Mouse (Mus musculus) limb, embryonic 15.5 days (tissue): ENCODE data around the gene Tctn1. TPM values are rescaled to one million over a fixed set of nuclear protein-coding genes. Genes with fewer than 3 reads are reported as not detected.

Experiments
- ATAC-seq: fragments of 200-750 bp; cut with Nextera tagmentation; 2 replicates; pipeline ENCODE4 v1.8.0; 2017; ENCODE audit warnings: low read depth, moderate TSS enrichment; ENCODE audit not compliant: insufficient number of reproducible peaks, low FRiP score, low TSS enrichment
- H3K27ac ChIP-seq: fragments of 300-500 bp; sonication (generic); 2 replicates; pipeline ENCODE4 v1.5.1; 2015; ENCODE audit warnings: moderate library complexity, mild to moderate bottlenecking, inconsistent platforms
- H3K27me3 ChIP-seq: fragments of 300-500 bp; sonication (generic); 2 replicates; pipeline ENCODE4 v1.6.1; 2015; ENCODE audit warnings: inconsistent platforms
- H3K36me3 ChIP-seq: fragments of 300-500 bp; sonication (generic); 2 replicates; pipeline ENCODE4 v1.6.1; 2015; ENCODE audit warnings: inconsistent platforms
- H3K4me1 ChIP-seq: fragments of 300-500 bp; sonication (generic); 2 replicates; pipeline ENCODE4 v1.6.1; 2015; ENCODE audit warnings: inconsistent platforms
- H3K4me2 ChIP-seq: fragments of 300-500 bp; sonication (generic); 2 replicates; pipeline ENCODE4 v1.6.1; 2015; ENCODE audit warnings: mild to moderate bottlenecking, inconsistent platforms
- H3K4me3 ChIP-seq: fragments of 300-500 bp; sonication (generic); 2 replicates; pipeline ENCODE4 v1.5.1; 2015; ENCODE audit warnings: mild to moderate bottlenecking, inconsistent platforms
- H3K9ac ChIP-seq: fragments of 300-500 bp; sonication (generic); 2 replicates; pipeline ENCODE4 v1.6.1; 2015; ENCODE audit warnings: inconsistent platforms
- H3K9me3 ChIP-seq: fragments of 300-500 bp; sonication (generic); 2 replicates; pipeline ENCODE4 v1.6.1; 2016; ENCODE audit warnings: inconsistent platforms
- WGBS: fragments of 180-500 bp; shearing (Covaris S2); methylation state at CpG from one replicate; pipeline ENCODE4 v1.1.7; 2015; 5-methylcytosine and 5-hydroxymethylcytosine counted together
- polyA plus RNA-seq: library from polyadenylated mRNA; unstranded; fragments of >200 nt; fragmentation: Nextera tagmentation; extraction: Ambion mirVana; gene quantifications from 2 replicates; pipeline ENCODE4 v1.2.1, GENCODE M21; 2015

Tctn1 gene
- polyA plus RNA-seq, 1 experiment from 2014 or later: 5.7 TPM

DNA sequence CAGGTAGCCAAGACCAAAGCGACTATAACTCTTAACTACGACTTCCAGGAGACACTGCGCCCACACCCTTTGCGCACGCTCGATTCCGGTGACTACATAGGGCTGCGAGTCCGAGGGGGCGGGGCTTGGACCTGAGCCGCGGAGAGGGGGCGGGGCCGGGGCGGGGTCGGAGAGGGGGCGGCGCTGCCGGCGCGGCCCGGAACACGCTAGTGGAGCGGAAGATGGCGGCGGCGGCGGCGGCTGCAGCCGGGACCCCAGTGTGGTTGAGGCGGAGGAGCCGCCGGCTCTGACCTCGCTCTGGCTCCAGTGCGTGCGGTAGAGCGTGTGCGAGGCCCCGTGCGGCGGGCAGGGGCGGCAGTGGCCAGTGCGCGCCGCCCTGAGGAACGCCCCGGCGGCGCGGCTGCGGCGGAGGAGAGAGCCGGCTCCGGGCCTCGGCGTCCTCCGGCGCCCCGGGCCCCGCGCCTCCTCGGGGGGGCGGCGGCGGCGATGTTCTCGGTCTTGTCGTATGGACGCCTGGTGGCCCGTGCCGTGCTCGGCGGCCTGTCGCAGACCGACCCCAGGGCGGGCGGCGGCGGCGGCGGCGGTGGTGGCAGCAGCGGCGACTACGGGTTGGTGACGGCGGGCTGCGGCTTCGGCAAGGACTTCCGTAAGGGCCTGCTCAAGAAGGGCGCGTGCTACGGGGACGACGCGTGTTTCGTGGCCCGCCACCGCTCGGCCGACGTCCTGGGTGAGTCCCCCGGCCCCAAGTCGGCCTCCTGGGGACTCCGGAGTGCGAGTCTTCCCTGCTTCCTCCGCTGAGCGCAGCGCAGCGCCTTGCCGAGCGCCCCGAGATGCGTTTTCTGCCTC is 20.1 kb upstream of the Tctn1 start, which contains the start of gene Pptc7:
Gene Pptc7, plus strand, starts transcription at position 183 of the 846 bp plus-strand sequence.
- peak within 1 kb of the TSS; percentile 96 for H3K4me3 ChIP-seq
- peak; percentile 85 for ATAC-seq
- under 1% methylated on average over 85 of the region's 114 CpGs for WGBS

DNA sequence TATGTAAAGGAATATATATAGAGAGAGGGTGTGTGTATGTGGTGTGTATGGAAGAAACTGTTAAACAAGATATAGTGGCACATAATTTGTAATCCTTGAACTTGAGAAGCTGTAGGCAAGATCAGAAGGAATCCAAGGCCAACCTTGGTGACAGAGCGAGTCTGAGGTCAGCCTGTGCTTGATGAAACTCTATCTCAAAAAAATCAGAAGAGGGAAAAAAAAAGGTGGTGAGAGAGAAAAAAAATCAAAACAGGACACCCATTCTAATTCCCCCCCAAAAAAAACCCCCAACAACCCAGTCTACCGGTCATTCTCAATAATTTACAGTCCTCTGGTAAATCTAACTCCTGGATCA is 19.5 kb upstream of the Tctn1 start:
- peaks cover 11% of the 10 kb centered on the region; the same call in 1 of the 2 replicates for H3K36me3 ChIP-seq
- no peak overlapping the region for H3K9ac ChIP-seq
- 23% methylated on average over 2 of the region's 2 CpGs for WGBS
- no peaks in the 10 kb centered on the region for H3K9me3 ChIP-seq
- H3K4me3 ChIP-seq: peak overlapping the region; percentile 96
- no peaks in the 10 kb centered on the region for H3K27me3 ChIP-seq
- ATAC-seq: no peak
- no peak overlapping the region for H3K27ac ChIP-seq
- H3K4me1 ChIP-seq: peaks cover 33% of the 10 kb centered on the region
- peak overlapping the region; percentile 96 for H3K4me2 ChIP-seq

More for the DNA sequence above, 20.1 kb upstream of the Tctn1 start, which contains the start of gene Pptc7:
- Histone ChIP-seq H3K36me3 (peaks cover 11% of the 10 kb centered on the region; the same call in 1 of the 2 replicates), H3K4me1 (peaks cover 33% of the 10 kb centered on the region), H3K27me3 (no peaks in the 10 kb centered on the region), H3K4me2 (peak within 1 kb of the TSS; percentile 96), H3K9ac (peak within 1 kb of the TSS; percentile 78), H3K27ac (peak within 1 kb of the TSS; percentile 76), H3K9me3 (no peaks in the 10 kb centered on the region)

DNA sequence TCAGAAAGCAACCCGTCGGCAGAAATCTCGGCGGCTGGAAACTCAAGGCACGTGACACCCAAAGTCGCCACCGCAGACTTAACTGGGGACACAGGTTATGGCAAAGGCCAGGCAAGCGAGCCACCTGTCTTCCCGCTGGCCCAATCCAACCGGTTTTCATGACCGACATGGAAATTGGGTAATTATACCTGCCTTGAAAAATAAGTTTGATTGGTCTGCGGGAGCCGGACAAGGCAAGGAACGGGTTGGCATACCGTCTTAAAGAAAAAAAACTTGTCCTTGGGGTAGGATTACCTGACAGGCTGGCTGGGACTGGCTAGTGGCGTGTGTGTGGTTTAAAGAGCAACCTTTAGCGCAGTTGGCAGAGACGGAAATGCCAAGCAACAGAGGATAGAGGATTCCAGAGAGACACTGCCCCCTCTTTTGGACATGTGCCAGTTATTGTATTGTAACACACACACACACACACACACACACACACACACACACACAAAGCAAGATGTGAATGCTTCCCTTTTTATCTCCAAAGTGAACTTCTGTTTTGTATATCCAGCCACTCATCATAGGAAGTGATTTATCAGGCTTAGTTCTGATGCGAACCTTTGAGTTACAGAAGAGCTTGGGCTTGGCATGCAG is 16.7 kb upstream of the Tctn1 start:
- Histone ChIP-seq H3K36me3 (no peaks in the 10 kb centered on the region), H3K27me3 (no peaks in the 10 kb centered on the region), H3K4me3 (no peak overlapping the region), H3K9me3 (no peaks in the 10 kb centered on the region), H3K9ac (no peak overlapping the region), H3K27ac (0 out of 2 replicates have a peak overlapping the region, but pooled peaks have one; percentile 3), H3K4me2 (peak overlapping the region; percentile 15; the same call in 1 of the 2 replicates), H3K4me1 (peaks cover 25% of the 10 kb centered on the region)
- ATAC-seq: no peak
- WGBS: 20% methylated on average over 19 of the region's 19 CpGs

DNA sequence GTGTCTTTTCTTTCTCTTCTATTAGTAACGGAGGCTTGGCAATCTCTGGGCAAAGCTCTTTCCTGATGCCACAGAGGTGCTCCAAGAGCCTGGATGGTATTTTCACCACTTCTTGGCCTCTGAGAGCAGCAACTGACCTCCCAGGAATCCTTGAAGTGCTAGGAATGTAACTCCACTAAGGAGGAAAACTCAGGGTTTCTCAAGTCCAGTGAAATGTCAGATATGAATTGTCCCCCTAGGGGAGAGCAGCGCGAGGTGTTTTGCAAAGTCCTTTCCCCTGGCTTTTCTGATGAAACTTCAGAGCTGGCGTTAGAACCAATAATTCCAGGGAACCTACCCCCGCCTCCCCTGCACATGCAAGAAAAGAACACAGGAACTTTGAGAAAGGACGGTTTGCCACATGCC is 16.2 kb upstream of the Tctn1 start:
- no peak overlapping the region for H3K4me3 ChIP-seq
- H3K27ac ChIP-seq: 0 out of 2 replicates have a peak overlapping the region, but pooled peaks have one; percentile 3
- no peak for ATAC-seq
- H3K27me3 ChIP-seq: no peaks in the 10 kb centered on the region
- H3K9me3 ChIP-seq: no peaks in the 10 kb centered on the region
- peak overlapping the region; percentile 15; the same call in 1 of the 2 replicates for H3K4me2 ChIP-seq
- no peaks in the 10 kb centered on the region for H3K36me3 ChIP-seq
- peaks cover 20% of the 10 kb centered on the region for H3K4me1 ChIP-seq
- H3K9ac ChIP-seq: no peak overlapping the region
- WGBS: 38% methylated on average over 6 of the region's 6 CpGs

DNA sequence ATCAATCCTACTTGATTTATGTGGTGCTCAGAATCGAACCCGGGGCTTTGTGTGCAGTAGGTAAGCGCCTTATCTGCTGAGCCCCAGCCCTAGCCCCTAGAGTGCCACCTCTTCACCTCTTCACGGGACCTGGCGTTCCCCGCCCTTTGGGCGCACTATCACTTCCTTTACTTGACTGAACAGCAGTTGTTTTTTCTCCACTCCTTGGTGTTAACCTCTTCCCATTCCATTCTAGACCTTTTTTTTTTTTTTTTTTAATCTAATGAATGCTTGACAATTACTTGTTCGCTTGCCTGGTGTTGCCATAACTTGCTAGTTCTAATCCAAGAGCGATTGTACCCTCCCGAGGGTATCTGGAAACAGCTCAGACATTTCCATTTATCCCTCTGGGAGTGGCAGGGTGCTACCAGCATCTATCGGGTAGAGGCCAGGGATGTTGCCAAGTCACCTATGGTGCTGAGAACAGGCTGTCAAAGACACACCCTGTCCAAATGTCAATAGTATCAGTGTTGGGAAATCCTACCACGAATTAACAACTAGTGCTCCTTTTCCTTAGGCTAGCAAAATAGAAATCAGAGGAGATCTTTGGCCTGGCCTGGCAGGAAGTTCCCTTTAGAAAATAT is 15.7 kb upstream of the Tctn1 start:
- no peak overlapping the region for H3K4me3 ChIP-seq
- H3K36me3 ChIP-seq: no peaks in the 10 kb centered on the region
- no peak overlapping the region for H3K9ac ChIP-seq
- H3K4me1 ChIP-seq: peaks cover 15% of the 10 kb centered on the region
- WGBS: 70% methylated on average over 12 of the region's 12 CpGs
- 0 out of 2 replicates have a peak overlapping the region, but pooled peaks have one; percentile 3 for H3K27ac ChIP-seq
- ATAC-seq: no peak
- H3K4me2 ChIP-seq: 0 out of 2 replicates have a peak overlapping the region, but pooled peaks have one; percentile 15
- H3K9me3 ChIP-seq: no peaks in the 10 kb centered on the region
- no peaks in the 10 kb centered on the region for H3K27me3 ChIP-seq

DNA sequence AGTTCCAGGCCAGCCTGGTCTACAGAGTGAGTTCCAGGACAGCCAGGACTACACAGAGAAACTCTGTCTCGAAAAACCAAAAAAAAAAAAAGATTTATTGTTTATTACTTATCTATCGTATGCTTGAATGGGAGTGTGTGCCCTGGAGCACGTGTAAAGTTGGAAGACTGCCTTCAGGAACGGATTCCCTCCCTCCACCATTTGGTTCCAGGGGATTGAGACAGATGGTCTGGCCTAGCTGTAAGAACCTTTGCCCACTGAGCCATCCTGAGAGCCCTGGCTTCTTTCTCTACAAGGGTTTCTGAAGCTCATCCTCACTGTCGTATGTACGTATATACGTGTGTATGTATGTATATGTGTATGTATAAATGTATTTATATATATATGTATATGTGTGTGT is 14.7 kb upstream of the Tctn1 start:
- H3K4me1 ChIP-seq: peaks cover 13% of the 10 kb centered on the region
- no peaks in the 10 kb centered on the region for H3K9me3 ChIP-seq
- H3K36me3 ChIP-seq: no peaks in the 10 kb centered on the region
- no peak overlapping the region for H3K4me2 ChIP-seq
- ATAC-seq: no peak
- H3K4me3 ChIP-seq: no peak overlapping the region
- no peak overlapping the region for H3K9ac ChIP-seq
- H3K27ac ChIP-seq: no peak overlapping the region
- H3K27me3 ChIP-seq: no peaks in the 10 kb centered on the region
- 75% methylated on average over 7 of the region's 7 CpGs for WGBS

DNA sequence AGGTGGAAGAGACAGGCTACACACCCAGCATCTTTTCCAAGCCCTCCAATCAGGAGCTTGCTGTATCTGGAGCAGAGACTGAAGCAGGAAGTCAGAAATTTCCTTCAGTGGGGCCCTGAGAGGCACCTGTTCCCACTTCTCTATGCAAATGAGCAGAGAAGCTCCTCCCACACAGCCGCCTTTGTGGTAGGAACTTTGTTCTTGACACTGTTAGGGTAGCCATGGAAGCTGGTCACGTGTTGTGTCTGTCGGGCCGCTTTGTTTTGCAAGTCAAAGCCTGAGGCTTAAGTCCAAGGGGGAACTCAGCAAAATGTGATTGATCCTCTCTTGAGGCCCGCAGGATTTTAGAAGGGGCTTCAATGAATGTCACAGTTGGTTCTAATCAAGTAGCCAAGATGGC is 10.5 kb upstream of the Tctn1 start:
- Histone ChIP-seq H3K27me3 (no peaks in the 10 kb centered on the region), H3K4me3 (no peak overlapping the region), H3K4me1 (no peaks in the 10 kb centered on the region), H3K9me3 (no peaks in the 10 kb centered on the region), H3K36me3 (no peaks in the 10 kb centered on the region), H3K9ac (no peak overlapping the region), H3K4me2 (no peak overlapping the region), H3K27ac (no peak overlapping the region)
- no peak for ATAC-seq
- 37% methylated on average over 5 of the region's 5 CpGs for WGBS

DNA sequence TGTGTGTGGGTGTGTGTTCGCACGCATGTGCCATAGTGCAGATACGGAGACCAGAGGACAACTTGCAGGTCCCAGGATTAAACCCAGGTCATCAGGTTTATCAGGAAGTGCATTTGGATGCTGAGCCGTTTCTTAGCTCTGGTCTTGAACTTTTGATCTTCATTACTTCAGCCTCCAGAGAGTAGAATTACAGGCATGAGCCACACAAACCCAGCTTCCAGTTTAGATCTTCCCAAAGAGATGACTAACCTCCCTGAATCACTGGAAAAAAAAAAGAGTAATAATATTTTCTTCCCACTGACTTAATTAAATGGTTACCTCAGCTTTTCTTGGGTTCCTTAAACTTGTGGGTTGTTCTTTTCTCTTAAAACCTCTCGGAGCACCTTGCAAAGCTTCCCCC is 8.6 kb upstream of the Tctn1 start:
- no peak for ATAC-seq
- no peaks in the 10 kb centered on the region for H3K36me3 ChIP-seq
- no peaks in the 10 kb centered on the region for H3K4me1 ChIP-seq

DNA sequence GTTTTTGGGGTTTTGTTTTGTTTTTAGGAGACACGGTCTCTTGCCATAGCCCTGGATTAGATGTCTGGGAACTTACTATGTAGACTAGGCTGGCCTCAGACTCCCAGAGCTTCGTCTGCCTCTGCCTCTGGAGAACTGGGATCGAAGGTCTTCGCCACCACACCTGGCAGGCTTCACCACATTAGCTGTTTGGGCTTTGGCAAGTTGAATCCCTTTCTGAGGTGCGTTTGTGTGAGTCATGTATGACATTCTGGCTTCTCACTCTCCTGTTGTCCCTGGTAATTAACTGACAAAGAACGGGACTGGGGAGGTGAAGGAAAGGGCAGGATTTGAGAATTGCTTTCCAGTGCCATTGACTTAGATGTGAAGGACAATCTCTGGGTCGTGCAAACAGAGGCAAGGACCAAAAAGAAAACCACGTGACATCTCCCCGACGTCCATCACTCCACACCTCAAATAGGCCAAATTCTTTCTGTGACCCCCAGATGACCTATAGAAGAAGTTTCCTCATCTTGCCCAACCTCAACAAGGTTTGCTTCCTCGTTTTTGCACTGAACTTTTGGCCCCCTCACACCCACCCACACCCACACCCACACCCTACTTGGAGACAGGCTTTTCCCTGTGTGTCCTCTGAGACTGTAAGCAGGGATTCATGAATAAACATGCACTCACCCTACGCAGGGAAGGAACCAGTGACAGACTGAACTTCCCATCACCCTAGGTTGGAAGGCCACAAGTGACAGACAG is 4.8 kb upstream of the Tctn1 start:
- H3K4me1 ChIP-seq: peaks cover 3% of the 10 kb centered on the region; the same call in 1 of the 2 replicates
- WGBS: 66% methylated on average over 12 of the region's 12 CpGs
- H3K4me3 ChIP-seq: no peak overlapping the region
- no peaks in the 10 kb centered on the region for H3K9me3 ChIP-seq
- H3K36me3 ChIP-seq: no peaks in the 10 kb centered on the region
- no peak overlapping the region for H3K4me2 ChIP-seq
- H3K9ac ChIP-seq: no peak overlapping the region
- no peaks in the 10 kb centered on the region for H3K27me3 ChIP-seq
- H3K27ac ChIP-seq: no peak overlapping the region
- no peak for ATAC-seq

More for the DNA sequence above, 8.6 kb upstream of the Tctn1 start:
- Histone ChIP-seq H3K27ac (no peak overlapping the region), H3K9me3 (no peaks in the 10 kb centered on the region), H3K27me3 (no peaks in the 10 kb centered on the region), H3K9ac (no peak overlapping the region), H3K4me2 (no peak overlapping the region), H3K4me3 (no peak overlapping the region)
- WGBS: 77% methylated on average over 5 of the region's 5 CpGs

DNA sequence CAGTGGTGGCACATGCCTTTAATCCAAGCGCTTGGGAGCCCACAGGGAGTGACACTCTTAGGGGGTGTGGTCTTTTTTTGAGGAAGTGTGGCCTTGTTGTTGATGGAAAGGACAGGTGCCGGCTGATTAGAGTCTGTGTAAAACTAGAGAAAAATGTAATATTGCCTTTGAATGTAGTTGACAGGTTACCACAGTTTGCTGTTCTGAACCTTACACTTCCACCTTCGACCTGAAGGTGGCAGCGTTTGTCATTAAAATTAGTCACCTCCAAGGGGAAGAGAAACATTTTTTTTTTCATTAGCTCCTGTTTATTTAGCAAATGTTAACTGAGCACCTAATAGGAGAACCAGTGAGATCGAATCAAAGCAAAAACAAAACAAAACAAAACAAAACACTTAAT is 3.6 kb upstream of the Tctn1 start:
- no peak for ATAC-seq
- Histone ChIP-seq H3K4me3 (no peak overlapping the region), H3K4me1 (peaks cover 13% of the 10 kb centered on the region), H3K36me3 (no peaks in the 10 kb centered on the region), H3K4me2 (no peak overlapping the region), H3K27ac (no peak overlapping the region), H3K9me3 (no peaks in the 10 kb centered on the region), H3K27me3 (no peaks in the 10 kb centered on the region), H3K9ac (no peak overlapping the region)
- 24% methylated on average over 5 of the region's 5 CpGs for WGBS

DNA sequence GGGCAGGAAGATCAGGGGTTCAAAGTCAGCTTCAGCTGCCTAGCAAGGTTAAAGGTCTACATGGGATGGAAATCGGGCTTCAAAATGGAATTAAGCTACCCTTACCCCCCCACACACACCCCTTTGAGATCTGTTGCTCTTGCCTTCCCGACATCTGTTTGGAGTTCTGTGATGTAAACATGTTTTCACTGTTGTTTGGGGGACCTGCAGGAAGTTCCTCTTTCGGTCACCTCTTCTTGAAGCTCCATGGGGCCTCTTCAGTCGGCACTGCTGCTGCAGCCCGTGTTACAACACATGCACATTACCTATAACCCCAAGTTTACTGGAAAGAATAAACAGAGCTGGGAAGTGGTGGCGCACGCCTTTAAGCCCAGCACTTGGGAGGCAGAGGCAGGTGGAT is 2.9 kb upstream of the Tctn1 start:
- H3K27me3 ChIP-seq: no peaks in the 10 kb centered on the region

More for the DNA sequence above, 2.9 kb upstream of the Tctn1 start:
- Histone ChIP-seq H3K4me2 (no peak overlapping the region), H3K4me1 (peaks cover 13% of the 10 kb centered on the region), H3K9me3 (no peaks in the 10 kb centered on the region), H3K36me3 (no peaks in the 10 kb centered on the region), H3K9ac (no peak overlapping the region), H3K4me3 (no peak overlapping the region), H3K27ac (no peak overlapping the region)
- no peak for ATAC-seq
- WGBS: 72% methylated on average over 7 of the region's 7 CpGs
